Mouse (Mus musculus) heart, adult 2 months (tissue): ENCODE measurements around the gene Depp1. TPM values are rescaled to one million over a fixed set of nuclear protein-coding genes. Genes with fewer than 3 reads are reported as not detected.

ENCODE experiments used
- DNase-seq, 2 experiments: peaks; one replicate each; pipeline ENCODE4 v3.0.0; 2021
- H3K27ac ChIP-seq: fragments of 200-600 bp; 2 replicates; pipeline ENCODE4 v1.8.1; 2022
- H3K27me3 ChIP-seq: fragments of 200-500 bp; 2 replicates; pipeline ENCODE4 v1.6.1; 2012; ENCODE audit warnings: mild to moderate bottlenecking, low read length, inconsistent platforms, mixed read lengths; ENCODE audit not compliant: control insufficient read depth, insufficient read depth
- H3K36me3 ChIP-seq: fragments of 200-500 bp; 2 replicates; pipeline ENCODE4 v1.6.1; 2012; ENCODE audit warnings: low read length, inconsistent platforms; ENCODE audit not compliant: control insufficient read depth, insufficient read depth
- H3K4me1 ChIP-seq: fragments of 200-500 bp; 2 replicates; pipeline ENCODE4 v1.6.1; 2011; ENCODE audit warnings: low read length; ENCODE audit not compliant: control insufficient read depth, insufficient read depth
- H3K4me3 ChIP-seq: fragments of 200-600 bp; 2 replicates; pipeline ENCODE4 v1.8.1; 2022
- H3K79me2 ChIP-seq: fragments of 200-500 bp; replicated peaks from 2 replicates; pipeline ENCODE4 v1.6.1; 2012; ENCODE audit warnings: mild to moderate bottlenecking, inconsistent platforms, low read length, moderate library complexity, mixed read lengths; ENCODE audit not compliant: control insufficient read depth, insufficient read depth
- H3K9ac ChIP-seq: fragments of 200-500 bp; 2 replicates; pipeline ENCODE4 v1.6.1; 2012; ENCODE audit warnings: low read depth, mild to moderate bottlenecking, control low read depth, inconsistent platforms, low read length, mixed read lengths
- CTCF ChIP-seq: fragments of 200-600 bp; IDR thresholded peaks from 2 replicates; pipeline ENCODE4 v1.8.1; 2022; ENCODE audit warnings: antibody characterized with exemption, mild to moderate bottlenecking, moderate library complexity
- EP300 ChIP-seq: fragments of 200-500 bp; IDR thresholded peaks from 2 replicates; pipeline ENCODE4 v1.6.1; 2011; ENCODE audit warnings: low read depth, low read length, control low read depth; ENCODE audit not compliant: insufficient read depth
- POLR2A ChIP-seq: fragments of 200-500 bp; IDR thresholded peaks from 2 replicates; pipeline ENCODE4 v1.6.1; 2011; ENCODE audit warnings: mild to moderate bottlenecking, low read depth, low read length, control low read depth; ENCODE audit not compliant: insufficient read depth
- WGBS: fragments of 180-500 bp; shearing (Covaris S2); methylation state at CpG from one replicate; pipeline ENCODE4 v1.1.7; 2018; 5-methylcytosine and 5-hydroxymethylcytosine counted together
- intact Hi-C: fragments of 180-260 bp; cut with DNase I; formaldehyde crosslinking; loops from one replicate; pipeline ENCODE4 v1.15.1; 2025
- polyA plus RNA-seq: library from polyadenylated mRNA; depleted of rRNA; stranded (reverse); fragments of >200 nt; gene quantifications from 2 replicates; pipeline ENCODE4 v1.2.3, GENCODE M21; 2012
- total RNA-seq, 2 experiments: library from RNA; stranded (reverse); gene quantifications; 2 replicates each; pipeline ENCODE4 v1.2.3; 2021

The Depp1 gene
- total and polyA plus RNA-seq, 3 experiments, result 53.0 to 86.1 (median 53.5) TPM

GRCm38 (mm10) chr6:116635251-116636180 is 14.9 kb upstream of the Depp1 start:
- Histone ChIP-seq H3K79me2 (no peaks in the 10 kb centered on the region), H3K4me1 (peaks cover 34% of the 10 kb centered on the region), H3K27me3 (no peaks in the 10 kb centered on the region), H3K4me3 (no peak overlapping the region), H3K27ac (peak overlapping the region; percentile 90), H3K36me3 (peaks cover 12% of the 10 kb centered on the region), H3K9ac (peak overlapping the region; percentile 50; the same call in 1 of the 2 replicates)
- peak; percentile 56; the same call in 1 of the 2 replicates for TF ChIP-seq POLR2A
- peak; percentile 100 for TF ChIP-seq EP300
- no peak for TF ChIP-seq CTCF
- DNase-seq, result peak; percentile 87 to 91
- intact Hi-C loops, result loop anchor here (1.0 kb wide), 2 partner anchors 9 to 15 kb away; partner anchors contain the start of gene Depp1
- 15% methylated on average over 10 of the region's 10 CpGs for WGBS

- DNase-seq, result peak in 1 of 2 experiments; percentile 23
- intact Hi-C loops, result no loop called here
- H3K4me1 ChIP-seq, result peaks cover 34% of the 10 kb centered on the region
Measured at GRCm38 (mm10) chr6:116636581-116637235, 13.7 kb upstream of the Depp1 start.

GRCm38 (mm10) chr6:116637496-116637895 is 12.9 kb upstream of the Depp1 start:
- WGBS, result 33% methylated on average over 5 of the region's 5 CpGs
- Histone ChIP-seq H3K4me3 (no peak overlapping the region), H3K79me2 (no peaks in the 10 kb centered on the region), H3K36me3 (peaks cover 12% of the 10 kb centered on the region), H3K27me3 (no peaks in the 10 kb centered on the region), H3K27ac (peak overlapping the region; percentile 90), H3K4me1 (peaks cover 34% of the 10 kb centered on the region), H3K9ac (no peak overlapping the region)
- intact Hi-C loops, result no loop called here
- peak; percentile 65; the same call in 1 of the 2 replicates for TF ChIP-seq EP300
- no peak for TF ChIP-seq CTCF
- DNase-seq, result peak in 1 of 2 experiments; percentile 72

More at GRCm38 (mm10) chr6:116636581-116637235, 13.7 kb upstream of the Depp1 start:
- Histone ChIP-seq H3K27me3 (no peaks in the 10 kb centered on the region), H3K79me2 (no peaks in the 10 kb centered on the region), H3K27ac (peak overlapping the region; percentile 90), H3K36me3 (peaks cover 12% of the 10 kb centered on the region), H3K4me3 (no peak overlapping the region), H3K9ac (no peak overlapping the region)
- 42% methylated on average over 9 of the region's 9 CpGs for WGBS
- TF ChIP-seq EP300 (no peak), CTCF (no peak), POLR2A (no peak)

GRCm38 (mm10) chr6:116638871-116639270 is 11.5 kb upstream of the Depp1 start:
- Histone ChIP-seq H3K4me3 (no peak overlapping the region), H3K79me2 (no peaks in the 10 kb centered on the region), H3K9ac (no peak overlapping the region), H3K36me3 (peaks cover 15% of the 10 kb centered on the region), H3K27me3 (no peaks in the 10 kb centered on the region), H3K4me1 (peaks cover 42% of the 10 kb centered on the region), H3K27ac (peak overlapping the region; percentile 90)
- no peak for TF ChIP-seq POLR2A
- no peak for TF ChIP-seq CTCF
- no peak for TF ChIP-seq EP300
- intact Hi-C loops, result no loop called here
- WGBS, result 68% methylated on average over 2 of the region's 2 CpGs
- no peak for DNase-seq

- peaks cover 45% of the 10 kb centered on the region for H3K4me1 ChIP-seq
- intact Hi-C loops, result loop anchor here (5.0 kb wide), 1 partner anchor 1407 kb away; no protein-coding TSS in a partner anchor
- H3K9ac ChIP-seq, result no peak overlapping the region
- H3K27me3 ChIP-seq, result no peaks in the 10 kb centered on the region
- no peak for DNase-seq
- no peaks in the 10 kb centered on the region for H3K79me2 ChIP-seq
- H3K36me3 ChIP-seq, result peaks cover 17% of the 10 kb centered on the region
- TF ChIP-seq POLR2A, result peak; percentile 52; the same call in 1 of the 2 replicates
- TF ChIP-seq EP300, result peak; percentile 61; the same call in 1 of the 2 replicates
- TF ChIP-seq CTCF, result no peak
- H3K27ac ChIP-seq, result peak overlapping the region; percentile 90
- 28% methylated on average over 2 of the region's 2 CpGs for WGBS
- no peak overlapping the region for H3K4me3 ChIP-seq
Measured at GRCm38 (mm10) chr6:116639663-116640062, 10.7 kb upstream of the Depp1 start.
